Mouse (Mus musculus): ENCODE data around the gene Magi1. TPM values are rescaled to one million over a fixed set of nuclear protein-coding genes. Genes with fewer than 3 reads are reported as not detected.

The Magi1 gene
- total and polyA plus RNA-seq, 3 experiments: not detected

GRCm38 (mm10) chr6:94122566-94123150, 161.1 kb downstream of the Magi1 start:
- H3K9me3 ChIP-seq (replicated peaks; ENCODE audit: insufficient read depth, low read length): no peaks in the 10 kb centered on the region
- no peak overlapping the region for H3K4me3 ChIP-seq (ENCODE audit: control insufficient read depth in 1 of 2, insufficient read depth in 1 of 2, low read depth in 2 of 2, low read length in 2 of 2)
- H3K79me2 ChIP-seq (ENCODE audit: control insufficient read depth, insufficient read depth, low read length, poor library complexity): no peaks in the 10 kb centered on the region
- no peaks in the 10 kb centered on the region for H3K36me3 ChIP-seq (ENCODE audit: control insufficient read depth in 1 of 2, insufficient read depth in 2 of 2, low read length in 2 of 2)
- no peak for DNase-seq (ENCODE audit: low read depth, low spot score)
- H3K4me1 ChIP-seq (ENCODE audit: control insufficient read depth in 1 of 2, insufficient read depth in 2 of 2, low read length in 2 of 2): no peaks in the 10 kb centered on the region
- H3K27ac ChIP-seq (ENCODE audit: control insufficient read depth, low read depth, low read length): no peak overlapping the region
- TF ChIP-seq GATA1 (IDR thresholded peaks at IDR 0.05; ENCODE audit: low read depth, low read length): no peak
- TF ChIP-seq TAL1 (IDR thresholded peaks at IDR 0.05; ENCODE audit: low read length): no peak
- no peak for TF ChIP-seq POLR2AphosphoS5 (IDR thresholded peaks at IDR 0.05; ENCODE audit: borderline replicate concordance, low read depth, low read length)
- no peak for TF ChIP-seq SMC3 (IDR thresholded peaks at IDR 0.05; ENCODE audit: low read depth, low read length)
- no peak for TF ChIP-seq TBP (IDR thresholded peaks at IDR 0.05; ENCODE audit: low read depth, low read length)
- TF ChIP-seq ETS1 (IDR thresholded peaks at IDR 0.05; ENCODE audit: low read depth, low read length): no peak
- TF ChIP-seq ZC3H11A (IDR thresholded peaks at IDR 0.05; ENCODE audit: low read depth, low read length): no peak
- no peaks in the 10 kb centered on the region for H3K27me3 ChIP-seq (ENCODE audit: control insufficient read depth in 1 of 2, insufficient read depth in 2 of 2, low read length in 2 of 2)
- no peak overlapping the region for H3K9ac ChIP-seq (ENCODE audit: control insufficient read depth, low read depth, low read length, poor library complexity, severe bottlenecking)

GRCm38 (mm10) chr6:94121488-94121887, 162.2 kb downstream of the Magi1 start:
- no peaks in the 10 kb centered on the region for H3K27me3 ChIP-seq (ENCODE audit: control insufficient read depth in 1 of 2, insufficient read depth in 2 of 2, low read length in 2 of 2)
- H3K36me3 ChIP-seq (ENCODE audit: control insufficient read depth in 1 of 2, insufficient read depth in 2 of 2, low read length in 2 of 2): no peaks in the 10 kb centered on the region
- no peak for DNase-seq (ENCODE audit: low read depth, low spot score)
- H3K4me1 ChIP-seq (ENCODE audit: control insufficient read depth in 1 of 2, insufficient read depth in 2 of 2, low read length in 2 of 2): no peaks in the 10 kb centered on the region
- H3K27ac ChIP-seq (ENCODE audit: control insufficient read depth, low read depth, low read length): no peak overlapping the region
- no peaks in the 10 kb centered on the region for H3K79me2 ChIP-seq (ENCODE audit: control insufficient read depth, insufficient read depth, low read length, poor library complexity)
- no peaks in the 10 kb centered on the region for H3K9me3 ChIP-seq (replicated peaks; ENCODE audit: insufficient read depth, low read length)
- TF ChIP-seq CHD1 (IDR thresholded peaks at IDR 0.05; ENCODE audit: low read depth, low read length): no peak
- TF ChIP-seq USF2 (IDR thresholded peaks at IDR 0.05; ENCODE audit: borderline replicate concordance in 1 of 2, insufficient read depth in 1 of 2, low read depth in 1 of 2, low read length in 2 of 2): no peak
- no peak for TF ChIP-seq GATA1 (IDR thresholded peaks at IDR 0.05; ENCODE audit: low read depth, low read length)
- no peak for TF ChIP-seq SMC3 (IDR thresholded peaks at IDR 0.05; ENCODE audit: low read depth, low read length)
- no peak overlapping the region for H3K9ac ChIP-seq (ENCODE audit: control insufficient read depth, low read depth, low read length, poor library complexity, severe bottlenecking)
- no peak overlapping the region for H3K4me3 ChIP-seq (ENCODE audit: control insufficient read depth in 1 of 2, insufficient read depth in 1 of 2, low read depth in 2 of 2, low read length in 2 of 2)

- no peak for DNase-seq (ENCODE audit: low read depth, low spot score)
- Histone ChIP-seq H3K27me3 (ENCODE audit: control insufficient read depth in 1 of 2, insufficient read depth in 2 of 2, low read length in 2 of 2) (no peaks in the 10 kb centered on the region), H3K27ac (ENCODE audit: control insufficient read depth, low read depth, low read length) (no peak overlapping the region), H3K36me3 (ENCODE audit: control insufficient read depth in 1 of 2, insufficient read depth in 2 of 2, low read length in 2 of 2) (no peaks in the 10 kb centered on the region), H3K4me1 (ENCODE audit: control insufficient read depth in 1 of 2, insufficient read depth in 2 of 2, low read length in 2 of 2) (no peaks in the 10 kb centered on the region), H3K4me3 (ENCODE audit: control insufficient read depth in 1 of 2, insufficient read depth in 1 of 2, low read depth in 2 of 2, low read length in 2 of 2) (no peak overlapping the region), H3K9me3 (replicated peaks; ENCODE audit: insufficient read depth, low read length) (no peaks in the 10 kb centered on the region), H3K9ac (ENCODE audit: control insufficient read depth, low read depth, low read length, poor library complexity, severe bottlenecking) (no peak overlapping the region), H3K79me2 (ENCODE audit: control insufficient read depth, insufficient read depth, low read length, poor library complexity) (no peaks in the 10 kb centered on the region)
- TF ChIP-seq POLR2AphosphoS2 (IDR thresholded peaks at IDR 0.05; ENCODE audit: low read length): no peak
These were observed 167.0 kb downstream of the Magi1 start for GRCm38 (mm10) chr6:94116434-94117432.

Measured in MEL (cell line).